Mouse (Mus musculus) olfactory bulb, adult 2 months (tissue): ENCODE data around the gene Pin4.

ENCODE experiments used
- CTCF ChIP-seq: fragments of 200-500 bp; IDR thresholded peaks from 2 replicates; pipeline ENCODE4 v1.5.1; 2012; ENCODE audit warnings: low read depth, mild to moderate bottlenecking, low read length, moderate library complexity; ENCODE audit not compliant: insufficient read depth
- POLR2A ChIP-seq: fragments of 200-500 bp; IDR thresholded peaks from 2 replicates; pipeline ENCODE4 v1.6.1; 2012; ENCODE audit warnings: mild to moderate bottlenecking, low read depth, low read length, moderate library complexity; ENCODE audit not compliant: insufficient read depth

- TF ChIP-seq CTCF (no peak), POLR2A (no peak)
These were observed 44.3 kb downstream of the Pin4 start for GRCm38 (mm10) chrX:102163529-102163928.
